Mouse (Mus musculus): ENCODE measurements at regions not wholly inside any gene's neighbourhood (a gene's known extent, or its start where the extent isn't known, plus 50 kb on each side); places are given as distances from the start of the nearest gene placed in this dataset.

GRCm38 (mm10) chr14:114820677-114821076, 271.3 kb upstream of the Gpc5 start:
- no peak for DNase-seq

- DNase-seq, result no peak
Measured at GRCm38 (mm10) chr14:114821098-114821594, 270.9 kb upstream of the Gpc5 start.

- DNase-seq, result no peak
Measured at GRCm38 (mm10) chr14:114821672-114822071, 270.3 kb upstream of the Gpc5 start.

- DNase-seq, result no peak
Measured at GRCm38 (mm10) chr14:114826662-114827321, 265.2 kb upstream of the Gpc5 start.

- no peak for DNase-seq
Measured at GRCm38 (mm10) chr14:114829310-114829709, 262.7 kb upstream of the Gpc5 start.

GRCm38 (mm10) chr14:114832987-114833386, 259.0 kb upstream of the Gpc5 start:
- no peak for DNase-seq

GRCm38 (mm10) chr14:114836723-114837349, 255.2 kb upstream of the Gpc5 start:
- no peak for DNase-seq

GRCm38 (mm10) chr14:114837652-114838276, 254.3 kb upstream of the Gpc5 start:
- no peak for DNase-seq

GRCm38 (mm10) chr14:114839340-114839903, 252.6 kb upstream of the Gpc5 start:
- DNase-seq, result no peak

- no peak for DNase-seq
Measured at GRCm38 (mm10) chr14:114840766-114841165, 251.2 kb upstream of the Gpc5 start.

GRCm38 (mm10) chr14:114841552-114841951, 250.5 kb upstream of the Gpc5 start:
- no peak for DNase-seq

GRCm38 (mm10) chr14:114842327-114842726, 249.7 kb upstream of the Gpc5 start:
- DNase-seq, result no peak

GRCm38 (mm10) chr14:114843105-114843743, 248.8 kb upstream of the Gpc5 start:
- no peak for DNase-seq

- DNase-seq, result no peak
Measured at GRCm38 (mm10) chr14:114854324-114855054, 237.5 kb upstream of the Gpc5 start.

- no peak for DNase-seq
Measured at GRCm38 (mm10) chr14:114855055-114855740, 236.8 kb upstream of the Gpc5 start.

GRCm38 (mm10) chr14:114855746-114856145, 236.3 kb upstream of the Gpc5 start:
- DNase-seq, result no peak

- no peak for DNase-seq
Measured at GRCm38 (mm10) chr14:114856243-114857031, 235.6 kb upstream of the Gpc5 start.

GRCm38 (mm10) chr14:114857171-114857570, 234.8 kb upstream of the Gpc5 start:
- no peak for DNase-seq

GRCm38 (mm10) chr14:114857689-114858088, 234.3 kb upstream of the Gpc5 start:
- no peak for DNase-seq

GRCm38 (mm10) chr14:114863585-114863984, 228.4 kb upstream of the Gpc5 start:
- DNase-seq, result no peak

- DNase-seq, result no peak
Measured at GRCm38 (mm10) chr14:114864102-114864501, 227.9 kb upstream of the Gpc5 start.

Data from thymus, postnatal 25 days (tissue).